ENCODE assay signal across 9 mouse cellular contexts in the genomic region with DNA sequence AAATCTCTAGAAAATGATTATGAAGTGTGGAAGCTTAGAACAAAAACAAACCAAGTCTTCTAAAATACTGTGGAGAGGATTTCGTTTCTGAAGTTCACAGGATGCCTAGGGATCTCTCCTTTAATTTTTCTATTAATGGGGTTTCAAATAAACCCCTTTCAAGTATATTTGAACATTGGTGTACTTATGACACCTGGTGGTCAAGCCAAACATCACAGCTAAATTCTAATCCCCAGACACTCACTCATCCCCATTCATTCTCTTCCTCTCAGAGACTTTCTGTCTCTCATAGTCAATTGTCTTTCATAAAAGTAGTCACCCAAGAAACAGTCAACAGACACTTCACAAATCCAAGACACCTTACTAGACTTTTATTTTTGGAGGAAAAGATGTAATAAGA. TPM values are rescaled to one million over a fixed set of nuclear protein-coding genes. Genes with fewer than 3 reads are reported as not detected.
A peak's percentile ranks its signal among the peaks of the same experiment; 100 is the strongest.
DNase-seq lines count a peak whose midpoint lies in the region; ATAC-seq and TF ChIP-seq lines count a peak whose summit lies in the region.
"Had no signal": no experiment of that assay in that cellular context is flagged by ENCODE, and none has a peak within 500 bp of the region (broad histone marks: within the 10 kb centered on the region; RNA-seq: fewer than 3 reads in every experiment).

No protein-coding gene starts in this region.

- no peaks in the 10 kb centered on the region for H3K36me3 ChIP-seq in forebrain, embryonic 14.5 days (ENCODE audit: control insufficient read depth, insufficient read depth, low read length)
- no peaks in the 10 kb centered on the region for H3K36me3 ChIP-seq in forebrain, embryonic 12.5 days (replicated peaks)
- H3K36me3 ChIP-seq in liver, adult 2 months (ENCODE audit: control insufficient read depth, insufficient read depth, low read length), result no peaks in the 10 kb centered on the region
- H3K36me3 ChIP-seq in G1E (replicated peaks), result no peaks in the 10 kb centered on the region
- H3K36me3 ChIP-seq in intestine, embryonic 16.5 days (ENCODE audit: control insufficient read depth, insufficient read depth, low read length), result no peaks in the 10 kb centered on the region

- TF ChIP-seq CTCF in liver, adult 2 months (IDR thresholded peaks at IDR 0.05; ENCODE audit: low read depth, low read length), result no peak
- TF ChIP-seq CTCF in G1E (IDR thresholded peaks at IDR 0.05; ENCODE audit: low read depth, low read length), result no peak

- no peak overlapping the region for H3K27ac ChIP-seq in forebrain, embryonic 14.5 days (ENCODE audit: low read depth, low read length)
- H3K27ac ChIP-seq in forebrain, embryonic 12.5 days, result no peak overlapping the region
- no peak overlapping the region for H3K27ac ChIP-seq in liver, adult 2 months (replicated peaks; ENCODE audit: insufficient read depth, low read depth, low read length)
- H3K27ac ChIP-seq in intestine, embryonic 16.5 days (ENCODE audit: low read length), result no peak overlapping the region

- H3K27me3 ChIP-seq in forebrain, embryonic 14.5 days (replicated peaks; ENCODE audit: control insufficient read depth, insufficient read depth, low read length), result no peaks in the 10 kb centered on the region
- H3K27me3 ChIP-seq in forebrain, embryonic 12.5 days, result no peaks in the 10 kb centered on the region
- H3K27me3 ChIP-seq in liver, adult 2 months (ENCODE audit: control insufficient read depth, insufficient read depth, low read length), result no peaks in the 10 kb centered on the region
- no peaks in the 10 kb centered on the region for H3K27me3 ChIP-seq in G1E (ENCODE audit: insufficient read depth, low read length)
- H3K27me3 ChIP-seq in intestine, embryonic 16.5 days (replicated peaks; ENCODE audit: control insufficient read depth, insufficient read depth, low read length), result no peaks in the 10 kb centered on the region

- no peak overlapping the region for H3K4me3 ChIP-seq in forebrain, embryonic 14.5 days (ENCODE audit: low read depth, low read length)
- H3K4me3 ChIP-seq in forebrain, embryonic 12.5 days (replicated peaks), result no peak overlapping the region
- H3K4me3 ChIP-seq in liver, adult 2 months (ENCODE audit: insufficient read depth, low read depth, low read length), result no peak overlapping the region
- no peak overlapping the region for H3K4me3 ChIP-seq in G1E (ENCODE audit: low read depth, low read length)
- no peak overlapping the region for H3K4me3 ChIP-seq in intestine, embryonic 16.5 days (ENCODE audit: low read length)
- H3K4me3 ChIP-seq: erythroblast, embryonic 14.5 days had no signal

- ATAC-seq in forebrain, embryonic 14.5 days, result no peak
- ATAC-seq in forebrain, embryonic 12.5 days (ENCODE audit: low FRiP score), result no peak
- ATAC-seq in G1E (ENCODE audit: extremely low read depth, insufficient number of reproducible peaks, low FRiP score, poor library complexity, severe bottlenecking), result peak; percentile 54
- peak; percentile 69 for ATAC-seq in megakaryocyte, adult 5-6 weeks (ENCODE audit: poor library complexity, severe bottlenecking)
- no peak for ATAC-seq in intestine, embryonic 16.5 days
- ATAC-seq in erythroid progenitor cell, adult 5-6 weeks (replicated peaks; ENCODE audit: low FRiP score, poor library complexity, severe bottlenecking), result no peak

- DNase-seq in forebrain, embryonic 14.5 days (ENCODE audit: low spot score), result peak; percentile 31
- peak; percentile 24 for DNase-seq in liver, adult 2 months (ENCODE audit: extremely low read depth, low read depth, low spot score)
- DNase-seq in liver, result no peak
- no peak for DNase-seq in G1E (ENCODE audit: low spot score)

- TF ChIP-seq POLR2A in liver, adult 2 months (IDR thresholded peaks at IDR 0.05; ENCODE audit: extremely low read depth, insufficient read depth, low read length), result no peak

- H3K4me2 ChIP-seq in forebrain, embryonic 14.5 days (ENCODE audit: low read length), result no peak overlapping the region
- H3K4me2 ChIP-seq in forebrain, embryonic 12.5 days, result no peak overlapping the region
- no peak overlapping the region for H3K4me2 ChIP-seq in intestine, embryonic 16.5 days (ENCODE audit: low read depth, low read length)

- H3K79me2 ChIP-seq in liver, adult 2 months (ENCODE audit: control insufficient read depth, insufficient read depth, low read length), result no peaks in the 10 kb centered on the region

- no peaks in the 10 kb centered on the region for H3K9me3 ChIP-seq in forebrain, embryonic 14.5 days (replicated peaks; ENCODE audit: control insufficient read depth, low read length)
- no peaks in the 10 kb centered on the region for H3K9me3 ChIP-seq in forebrain, embryonic 12.5 days
- no peaks in the 10 kb centered on the region for H3K9me3 ChIP-seq in G1E (replicated peaks)
- no peaks in the 10 kb centered on the region for H3K9me3 ChIP-seq in intestine, embryonic 16.5 days (ENCODE audit: control insufficient read depth, low read length)

- H3K4me1 ChIP-seq in forebrain, embryonic 14.5 days (ENCODE audit: control insufficient read depth, insufficient read depth, low read length), result no peaks in the 10 kb centered on the region
- H3K4me1 ChIP-seq in forebrain, embryonic 12.5 days, result no peaks in the 10 kb centered on the region
- peaks cover 7% of the 10 kb centered on the region; the same call in 1 of the 2 replicates for H3K4me1 ChIP-seq in liver, adult 2 months (ENCODE audit: control insufficient read depth, insufficient read depth, low read length)
- H3K4me1 ChIP-seq in G1E (ENCODE audit: insufficient read depth, low read depth, low read length), result no peaks in the 10 kb centered on the region
- no peaks in the 10 kb centered on the region for H3K4me1 ChIP-seq in intestine, embryonic 16.5 days (ENCODE audit: control insufficient read depth, insufficient read depth, low read length)

- 8% methylated on average over 1 of the region's 1 CpGs for WGBS in forebrain, embryonic 14.5 days
- WGBS in forebrain, embryonic 12.5 days, result 10% methylated on average over 1 of the region's 1 CpGs
- 4% methylated on average over 1 of the region's 1 CpGs for WGBS in liver, adult 2 months
- 20% methylated on average over 1 of the region's 1 CpGs for WGBS in intestine, embryonic 16.5 days

- H3K9ac ChIP-seq in forebrain, embryonic 14.5 days (ENCODE audit: low read length), result no peak overlapping the region
- no peak overlapping the region for H3K9ac ChIP-seq in forebrain, embryonic 12.5 days
- no peak overlapping the region for H3K9ac ChIP-seq in liver, adult 2 months (ENCODE audit: low read depth, low read length)
- no peak overlapping the region for H3K9ac ChIP-seq in intestine, embryonic 16.5 days (ENCODE audit: low read depth, low read length)

RNA-seq across cellular contexts. Expression of a gene that starts 19.6 kb away (rescaled TPM):
- 0.25 and 0.56 TPM in 2 replicates for polyA plus RNA-seq in forebrain, embryonic 14.5 days (2014; fragmentation: Nextera tagmentation; extraction: Ambion mirVana)
- polyA plus RNA-seq in forebrain, embryonic 12.5 days (2016; fragmentation: Nextera tagmentation; extraction: Ambion mirVana), result 0.34 and 0.54 TPM in 2 replicates
- total RNA-seq in liver, adult 2 months (2014; rRNA removed), result 1.2 and 1.8 TPM in 2 replicates
- 0.32 and 0.67 TPM in 2 replicates for polyA plus RNA-seq in liver, adult 2 months (2012; rRNA removed)
- 8.1 and 10.7 TPM in 2 replicates for total RNA-seq in G1E (2014; fragmentation: Nextera tagmentation)
- total RNA-seq in G1E (2017), result 9.2 and 9.8 TPM in 2 replicates
- polyA plus RNA-seq in G1E (2012), result 0.14 and 0.19 TPM in 2 replicates
- 17.7 and 18.4 TPM in 2 replicates for total RNA-seq in megakaryocyte, adult 5-6 weeks (2015)
- 13.5 and 15.5 TPM in 2 replicates for total RNA-seq in megakaryocyte, adult 5-6 weeks (2017)
- polyA plus RNA-seq in intestine, embryonic 16.5 days (2015; fragmentation: Nextera tagmentation; extraction: Ambion mirVana), result 0.51 and 0.62 TPM in 2 replicates
- total RNA-seq in erythroid progenitor cell, adult 5-6 weeks (2015; ENCODE audit: low replicate concordance), result 2.5 and 5.0 TPM in 2 replicates
- 0.91 and 1.3 TPM in 2 replicates for total RNA-seq in erythroid progenitor cell, adult 5-6 weeks (2017; ENCODE audit: low replicate concordance)

Comparison
In these comparisons a context has a peak if more than half of its experiments do, and no peak if none do; other contexts are left out.
1. DNase-seq: peak in forebrain, embryonic 14.5 days (single experiment) and liver, adult 2 months (single experiment); none in liver (single experiment) and G1E (single experiment).
2. ATAC-seq: peak in G1E (single experiment) and megakaryocyte, adult 5-6 weeks (single experiment); none in forebrain, embryonic 14.5 days (single experiment), forebrain, embryonic 12.5 days (single experiment), intestine, embryonic 16.5 days (single experiment) and erythroid progenitor cell, adult 5-6 weeks (single experiment).